Mouse (Mus musculus) forebrain, embryonic 14.5 days (tissue): ENCODE measurements around the gene Hpd. TPM values are rescaled to one million over a fixed set of nuclear protein-coding genes. Genes with fewer than 3 reads are reported as not detected.

ENCODE experiments used
- ATAC-seq: fragments of 200-750 bp; cut with Nextera tagmentation; 2 replicates; pipeline ENCODE4 v1.8.0; 2017; ENCODE audit warnings: mild to moderate bottlenecking, moderate library complexity
- DNase-seq: peaks from one replicate; pipeline ENCODE4 v3.0.0-alpha.2; 2015; ENCODE audit warnings: low spot score
- H3K27ac ChIP-seq: fragments of 300-500 bp; sonication (generic); 2 replicates; pipeline ENCODE4 v1.5.1; 2014; ENCODE audit warnings: low read depth, mild to moderate bottlenecking, control low read depth, low read length, moderate library complexity
- H3K27me3 ChIP-seq: fragments of 300-500 bp; sonication (generic); replicated peaks from 2 replicates; pipeline ENCODE4 v1.6.1; 2014; ENCODE audit warnings: low read length, control low read depth, mixed read lengths; ENCODE audit not compliant: control insufficient read depth, insufficient read depth
- H3K36me3 ChIP-seq: fragments of 300-500 bp; sonication (generic); 2 replicates; pipeline ENCODE4 v1.6.1; 2014; ENCODE audit warnings: low read length, control low read depth; ENCODE audit not compliant: control insufficient read depth, insufficient read depth
- H3K4me1 ChIP-seq: fragments of 300-500 bp; sonication (generic); 2 replicates; pipeline ENCODE4 v1.6.1; 2014; ENCODE audit warnings: antibody characterized with exemption, low read length, control low read depth; ENCODE audit not compliant: control insufficient read depth, insufficient read depth
- H3K4me2 ChIP-seq: fragments of 300-500 bp; sonication (generic); 2 replicates; pipeline ENCODE4 v1.6.1; 2014; ENCODE audit warnings: mild to moderate bottlenecking, control low read depth, low read length
- H3K4me3 ChIP-seq: fragments of 300-500 bp; sonication (generic); 2 replicates; pipeline ENCODE4 v1.5.1; 2014; ENCODE audit warnings: low read depth, low read length, control low read depth
- H3K9ac ChIP-seq: fragments of 300-500 bp; sonication (generic); 2 replicates; pipeline ENCODE4 v1.6.1; 2014; ENCODE audit warnings: mild to moderate bottlenecking, low read length, control low read depth, moderate library complexity
- H3K9me3 ChIP-seq: fragments of 300-500 bp; sonication (generic); replicated peaks from 2 replicates; pipeline ENCODE4 v1.6.1; 2016; ENCODE audit warnings: low read length, control low read depth, mixed read lengths; ENCODE audit not compliant: control insufficient read depth
- WGBS: fragments of 180-500 bp; shearing (Covaris S2); extraction: QIAGEN DNeasy Blood & Tissue Kit; methylation state at CpG from one replicate; pipeline ENCODE4 v1.1.7; 2014; 5-methylcytosine and 5-hydroxymethylcytosine counted together
- polyA plus RNA-seq: library from polyadenylated mRNA; unstranded; fragments of >200 nt; fragmentation: Nextera tagmentation; extraction: Ambion mirVana; gene quantifications from 2 replicates; pipeline ENCODE4 v1.2.1, GENCODE M21; 2014

Hpd gene
- polyA plus RNA-seq, 1 experiment from 2014 or later: not detected

DNA sequence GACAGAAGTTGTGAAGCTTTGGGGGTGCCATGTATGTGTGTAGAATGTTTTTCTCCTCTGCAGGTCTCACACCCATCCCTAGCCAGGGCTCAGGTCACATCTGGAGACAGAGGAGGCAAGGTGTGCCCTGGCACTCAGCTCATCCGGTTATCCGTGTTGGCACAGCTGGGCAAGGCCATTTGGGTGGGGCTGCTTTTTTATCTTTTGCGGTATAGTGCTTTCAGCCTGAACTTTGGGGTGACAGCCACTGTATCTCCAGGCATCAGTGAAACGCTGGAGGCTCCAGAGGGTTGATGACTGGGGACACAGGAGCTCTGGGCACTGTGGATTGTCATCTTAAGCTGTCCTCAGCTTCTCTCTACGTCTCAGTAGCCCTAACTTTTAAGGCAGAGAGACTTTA, 10.9 kb upstream of the Hpd start:
- WGBS: 83% methylated on average over 5 of the region's 5 CpGs
- Histone ChIP-seq H3K4me2 (no peak overlapping the region), H3K27me3 (no peaks in the 10 kb centered on the region), H3K9me3 (no peaks in the 10 kb centered on the region), H3K36me3 (no peaks in the 10 kb centered on the region), H3K4me3 (no peak overlapping the region), H3K4me1 (no peaks in the 10 kb centered on the region), H3K27ac (no peak overlapping the region), H3K9ac (no peak overlapping the region)
- ATAC-seq: no peak
- no peak for DNase-seq

DNA sequence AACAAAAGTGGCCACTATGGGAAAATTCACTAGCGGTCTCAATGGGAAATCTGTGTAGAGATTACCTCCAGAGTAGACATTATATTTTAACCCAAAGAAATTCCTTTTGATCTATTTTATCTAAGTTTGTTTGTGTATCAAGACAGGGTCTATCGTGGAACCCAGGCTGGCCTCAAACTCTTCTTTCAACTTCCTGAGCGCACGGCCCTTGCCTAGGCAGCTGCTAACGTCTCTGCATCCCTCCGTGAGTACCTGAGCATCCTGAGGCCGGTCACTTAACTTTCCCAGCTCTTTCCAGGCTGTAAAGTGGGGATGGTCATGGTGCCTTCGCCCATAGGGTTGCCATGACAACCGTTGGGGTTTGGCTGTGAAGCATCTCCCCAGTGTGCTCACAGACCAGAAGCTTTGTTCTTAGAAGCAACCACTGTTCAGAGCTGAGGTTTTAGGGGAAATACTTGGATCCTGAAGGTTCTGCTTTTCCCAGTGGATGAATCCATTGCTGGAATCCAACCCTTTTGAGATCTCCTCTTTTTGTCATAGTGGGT, 10.2 kb upstream of the Hpd start:
- H3K9ac ChIP-seq: no peak overlapping the region
- H3K27me3 ChIP-seq: no peaks in the 10 kb centered on the region
- H3K36me3 ChIP-seq: no peaks in the 10 kb centered on the region
- H3K27ac ChIP-seq: no peak overlapping the region
- no peaks in the 10 kb centered on the region for H3K4me1 ChIP-seq
- 64% methylated on average over 9 of the region's 9 CpGs for WGBS
- DNase-seq (no peak), ATAC-seq (no peak)
- no peak overlapping the region for H3K4me3 ChIP-seq
- H3K9me3 ChIP-seq: no peaks in the 10 kb centered on the region
- H3K4me2 ChIP-seq: no peak overlapping the region

DNA sequence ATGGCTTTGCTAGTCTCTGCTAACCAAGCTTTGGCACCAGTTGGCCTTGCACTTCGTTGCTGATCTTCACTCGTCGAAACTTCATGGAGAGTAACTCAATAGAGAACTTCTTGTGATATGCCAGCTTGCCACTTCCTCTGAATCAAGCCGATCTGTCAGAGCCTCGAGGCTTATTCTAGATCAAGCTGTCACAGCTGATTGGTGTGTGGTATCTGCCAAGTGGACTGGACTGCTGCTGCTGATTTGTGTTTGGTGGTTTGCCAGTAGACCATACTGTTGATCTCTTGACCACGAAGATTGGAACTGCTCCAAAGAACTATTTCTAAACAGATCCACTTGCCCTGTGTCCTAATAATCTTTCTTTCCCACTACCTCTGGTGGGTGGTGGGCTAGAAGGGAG, 8.9 kb upstream of the Hpd start:
- Histone ChIP-seq H3K27ac (no peak overlapping the region), H3K4me1 (no peaks in the 10 kb centered on the region), H3K9ac (no peak overlapping the region), H3K9me3 (no peaks in the 10 kb centered on the region), H3K4me2 (no peak overlapping the region), H3K4me3 (no peak overlapping the region), H3K36me3 (no peaks in the 10 kb centered on the region), H3K27me3 (no peaks in the 10 kb centered on the region)
- 84% methylated on average over 6 of the region's 6 CpGs for WGBS
- DNase-seq (no peak), ATAC-seq (no peak)

DNA sequence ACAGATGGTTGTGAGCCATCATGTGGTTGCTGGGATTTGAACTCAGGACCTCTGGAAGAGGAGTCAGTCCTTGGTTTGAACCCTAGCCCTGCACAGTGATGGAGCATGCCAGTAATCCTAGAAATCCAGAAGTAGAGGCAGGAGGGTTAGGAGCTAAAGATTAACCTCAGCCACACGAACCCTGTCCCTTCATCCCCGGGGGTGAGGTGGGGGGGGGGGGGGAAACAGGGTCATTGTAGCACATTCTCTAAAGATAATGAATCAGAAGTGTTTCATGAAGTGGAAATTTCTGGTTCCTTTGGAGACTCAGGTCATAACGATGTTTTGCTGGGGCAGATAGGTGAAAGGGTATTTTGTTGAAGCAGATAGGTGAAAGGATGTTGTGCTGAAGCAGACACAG, 8.4 kb upstream of the Hpd start:
- DNase-seq: no peak
- WGBS: 68% methylated on average over 3 of the region's 3 CpGs
- no peak overlapping the region for H3K9ac ChIP-seq
- no peak overlapping the region for H3K27ac ChIP-seq
- no peak overlapping the region for H3K4me2 ChIP-seq
- no peak overlapping the region for H3K4me3 ChIP-seq
- no peaks in the 10 kb centered on the region for H3K4me1 ChIP-seq
- H3K9me3 ChIP-seq: no peaks in the 10 kb centered on the region
- no peaks in the 10 kb centered on the region for H3K27me3 ChIP-seq
- no peak for ATAC-seq
- H3K36me3 ChIP-seq: no peaks in the 10 kb centered on the region

DNA sequence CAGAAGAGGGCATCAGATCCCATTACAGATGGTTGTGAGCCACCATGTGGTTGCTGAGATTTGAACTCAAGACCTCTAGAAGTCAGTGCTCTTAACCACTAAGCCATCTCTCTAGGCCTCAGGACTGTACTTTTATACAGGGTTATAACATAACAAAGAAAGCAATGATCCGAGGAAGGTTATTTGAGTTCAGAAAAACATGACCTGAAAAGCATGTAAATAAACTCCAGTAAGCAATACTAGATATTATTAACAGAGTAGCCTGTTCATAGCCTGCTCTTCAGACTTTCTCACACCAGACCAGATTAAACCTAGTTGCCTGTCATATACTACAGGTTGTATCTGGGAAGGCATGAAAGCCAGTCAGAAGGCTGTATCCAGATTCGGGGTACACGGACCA, 4.8 kb upstream of the Hpd start:
- no peak overlapping the region for H3K27ac ChIP-seq
- no peak overlapping the region for H3K4me3 ChIP-seq
- no peaks in the 10 kb centered on the region for H3K27me3 ChIP-seq
- H3K9me3 ChIP-seq: no peaks in the 10 kb centered on the region
- ATAC-seq (no peak), DNase-seq (no peak)
- no peak overlapping the region for H3K4me2 ChIP-seq
- no peak overlapping the region for H3K9ac ChIP-seq
- no peaks in the 10 kb centered on the region for H3K4me1 ChIP-seq
- 97% methylated on average over 3 of the region's 3 CpGs for WGBS
- no peaks in the 10 kb centered on the region for H3K36me3 ChIP-seq

DNA sequence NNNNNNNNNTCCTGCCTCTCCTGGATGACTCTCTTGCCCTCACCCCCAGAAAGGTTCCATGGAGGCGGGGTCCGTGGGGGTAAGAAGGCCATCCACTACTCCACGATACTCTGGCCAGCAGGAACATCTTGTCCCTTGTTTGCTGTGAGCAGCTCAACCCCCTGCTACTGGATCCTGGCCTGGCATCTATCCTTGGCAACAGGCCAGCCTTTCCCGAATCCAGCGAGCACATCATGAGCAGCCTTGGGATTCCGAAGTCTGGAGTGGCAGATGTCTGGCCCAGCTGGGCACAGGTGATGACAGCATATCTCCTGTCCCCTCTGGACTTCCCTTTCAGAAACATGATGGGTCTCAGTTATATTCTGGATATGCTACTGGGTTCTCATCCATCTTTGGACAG, 3.4 kb upstream of the Hpd start:
- Histone ChIP-seq H3K27me3 (no peaks in the 10 kb centered on the region), H3K36me3 (no peaks in the 10 kb centered on the region), H3K4me1 (no peaks in the 10 kb centered on the region), H3K4me3 (no peak overlapping the region), H3K4me2 (no peak overlapping the region), H3K27ac (no peak overlapping the region), H3K9ac (no peak overlapping the region), H3K9me3 (no peaks in the 10 kb centered on the region)
- no peak for ATAC-seq
- DNase-seq: peak; percentile 31
- 60% methylated on average over 6 of the region's 6 CpGs for WGBS

DNA sequence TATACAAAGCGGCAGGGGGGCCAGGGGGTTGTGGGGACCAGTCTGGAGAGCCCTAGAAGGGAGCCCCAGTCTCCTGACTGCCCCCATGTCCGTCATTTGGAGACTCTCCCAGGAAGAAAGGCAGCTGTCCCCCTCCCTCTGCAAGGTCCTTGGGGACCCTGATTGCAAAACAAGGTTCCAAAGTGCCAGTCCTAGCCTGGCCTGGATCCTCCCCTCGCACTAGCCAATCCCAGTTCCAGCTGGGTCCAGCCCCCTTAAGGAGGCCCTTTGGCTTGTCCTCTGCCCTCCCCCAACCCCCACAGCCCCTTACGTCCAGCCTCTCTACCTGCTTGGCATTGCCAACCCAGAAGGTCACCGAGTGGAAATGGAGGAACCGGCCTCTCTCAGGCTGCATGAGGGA, 991 bp downstream of the Hpd start:
- H3K27me3 ChIP-seq: no peaks in the 10 kb centered on the region
- H3K4me3 ChIP-seq: no peak overlapping the region
- WGBS: 73% methylated on average over 6 of the region's 6 CpGs
- DNase-seq (no peak), ATAC-seq (no peak)
- H3K4me1 ChIP-seq: no peaks in the 10 kb centered on the region
- no peaks in the 10 kb centered on the region for H3K36me3 ChIP-seq
- H3K4me2 ChIP-seq: no peak overlapping the region
- no peaks in the 10 kb centered on the region for H3K9me3 ChIP-seq
- H3K27ac ChIP-seq: no peak overlapping the region
- H3K9ac ChIP-seq: no peak overlapping the region

DNA sequence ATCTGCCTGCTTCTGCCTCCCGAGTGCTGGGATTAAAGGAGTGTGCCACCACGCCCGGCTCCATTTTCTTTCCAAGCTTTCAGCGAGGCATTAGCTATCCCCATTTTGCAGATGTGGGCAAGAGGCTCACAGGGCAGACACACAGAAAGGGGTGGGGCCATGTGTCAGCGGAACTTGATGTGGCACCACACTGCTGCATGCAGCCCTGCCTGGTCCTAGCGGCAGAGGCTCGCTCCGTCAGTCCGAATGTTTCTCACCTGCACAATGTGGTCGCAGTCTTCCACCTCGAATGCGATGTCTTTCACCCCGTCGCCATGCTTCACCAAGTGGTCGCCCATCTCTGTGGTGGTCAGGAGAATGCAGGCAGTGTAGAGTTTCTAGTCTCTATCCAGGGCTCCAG, 2.1 kb downstream of the Hpd start:
- H3K36me3 ChIP-seq: no peaks in the 10 kb centered on the region
- no peaks in the 10 kb centered on the region for H3K4me1 ChIP-seq
- no peak overlapping the region for H3K4me2 ChIP-seq
- H3K9ac ChIP-seq: no peak overlapping the region
- no peak overlapping the region for H3K4me3 ChIP-seq
- 93% methylated on average over 15 of the region's 15 CpGs for WGBS
- no peak overlapping the region for H3K27ac ChIP-seq
- H3K27me3 ChIP-seq: no peaks in the 10 kb centered on the region
- H3K9me3 ChIP-seq: no peaks in the 10 kb centered on the region
- no peak for ATAC-seq
- no peak for DNase-seq

DNA sequence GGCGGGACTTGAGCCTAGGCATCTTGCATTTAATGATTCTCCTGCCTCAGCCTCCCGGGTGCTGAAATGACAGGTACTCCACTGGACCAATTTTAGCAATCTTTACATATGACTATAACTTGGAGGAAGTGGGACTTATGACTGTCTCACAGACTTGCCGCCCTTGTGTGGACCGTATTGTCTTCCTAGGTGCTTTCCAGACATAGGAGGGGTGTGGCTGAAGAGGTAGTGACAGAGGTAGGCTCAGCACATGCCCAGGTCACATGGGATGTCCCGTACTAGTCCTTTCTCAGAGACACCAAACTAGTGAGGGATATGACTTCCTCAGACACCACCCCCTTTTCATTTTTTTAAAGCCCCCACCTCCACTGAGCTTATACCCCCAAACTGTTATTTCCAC, 3.7 kb downstream of the Hpd start:
- no peaks in the 10 kb centered on the region for H3K9me3 ChIP-seq
- H3K4me3 ChIP-seq: no peak overlapping the region
- DNase-seq (no peak), ATAC-seq (no peak)
- no peaks in the 10 kb centered on the region for H3K4me1 ChIP-seq
- no peak overlapping the region for H3K4me2 ChIP-seq
- no peaks in the 10 kb centered on the region for H3K27me3 ChIP-seq
- 87% methylated on average over 5 of the region's 5 CpGs for WGBS
- no peak overlapping the region for H3K27ac ChIP-seq
- H3K36me3 ChIP-seq: no peaks in the 10 kb centered on the region
- no peak overlapping the region for H3K9ac ChIP-seq
